Mouse (Mus musculus): ENCODE results near the gene Cadm4.
A peak's percentile ranks its signal among the peaks of the same experiment; 100 is the strongest.

Gene Cadm4

GRCm38 (mm10) chr7:24481474-24482207, at the start of gene Cadm4:
Gene Cadm4 (plus strand): TSS chr7:24482023.
- DNase-seq (ENCODE audit: low spot score in 2 of 2), result peak; percentile 85 to 89

- DNase-seq (ENCODE audit: low spot score in 2 of 2), result no peak
Observed at GRCm38 (mm10) chr7:24435305-24435704, 46.5 kb upstream of the Cadm4 start.

- peak; percentile 60 to 79 for DNase-seq (ENCODE audit: low spot score in 2 of 2)
Observed at GRCm38 (mm10) chr7:24437981-24438380, 43.8 kb upstream of the Cadm4 start.

GRCm38 (mm10) chr7:24439191-24439590, 42.6 kb upstream of the Cadm4 start:
- no peak for DNase-seq (ENCODE audit: low spot score in 2 of 2)

- no peak for DNase-seq (ENCODE audit: low spot score in 2 of 2)
Observed at GRCm38 (mm10) chr7:24439891-24440290, 41.9 kb upstream of the Cadm4 start.

- DNase-seq (ENCODE audit: low spot score in 2 of 2), result peak in 1 of 2 experiments; percentile 63
Observed at GRCm38 (mm10) chr7:24441785-24442184, 40.0 kb upstream of the Cadm4 start.

- no peak for DNase-seq (ENCODE audit: low spot score in 2 of 2)
Observed at GRCm38 (mm10) chr7:24442313-24442712, 39.5 kb upstream of the Cadm4 start.

GRCm38 (mm10) chr7:24445266-24445926, 36.4 kb upstream of the Cadm4 start:
- peak in 1 of 2 experiments; percentile 40 for DNase-seq (ENCODE audit: low spot score in 2 of 2)

- DNase-seq (ENCODE audit: low spot score in 2 of 2), result peak; percentile 44 to 73
Observed at GRCm38 (mm10) chr7:24446697-24447340, 35.0 kb upstream of the Cadm4 start.

GRCm38 (mm10) chr7:24448782-24449517, 32.9 kb upstream of the Cadm4 start:
- DNase-seq (ENCODE audit: low spot score in 2 of 2), result peak; percentile 26 to 63

GRCm38 (mm10) chr7:24450585-24451017, 31.2 kb upstream of the Cadm4 start:
- no peak for DNase-seq (ENCODE audit: low spot score in 2 of 2)

- DNase-seq (ENCODE audit: low spot score in 2 of 2), result peak in 1 of 2 experiments; percentile 26
Observed at GRCm38 (mm10) chr7:24451855-24452311, 29.9 kb upstream of the Cadm4 start, which contains the start of gene Irgc1. Gene Irgc1 (minus strand): TSS chr7:24452297.

- DNase-seq (ENCODE audit: low spot score in 2 of 2), result no peak
Observed at GRCm38 (mm10) chr7:24454199-24454598, 27.6 kb upstream of the Cadm4 start.

GRCm38 (mm10) chr7:24455726-24456125, 26.1 kb upstream of the Cadm4 start:
- no peak for DNase-seq (ENCODE audit: low spot score in 2 of 2)

GRCm38 (mm10) chr7:24457726-24458370, 24.0 kb upstream of the Cadm4 start:
- no peak for DNase-seq (ENCODE audit: low spot score in 2 of 2)

- DNase-seq (ENCODE audit: low spot score in 2 of 2), result no peak
Observed at GRCm38 (mm10) chr7:24459440-24459839, 22.4 kb upstream of the Cadm4 start.

- DNase-seq (ENCODE audit: low spot score in 2 of 2), result no peak
Observed at GRCm38 (mm10) chr7:24459843-24460242, 22.0 kb upstream of the Cadm4 start.

- no peak for DNase-seq (ENCODE audit: low spot score in 2 of 2)
Observed at GRCm38 (mm10) chr7:24461376-24462051, 20.3 kb upstream of the Cadm4 start.

GRCm38 (mm10) chr7:24462388-24463319, 19.2 kb upstream of the Cadm4 start, which contains the start of gene Plaur:
Gene Plaur (plus strand): TSS chr7:24462484.
- no peak for DNase-seq (ENCODE audit: low spot score in 2 of 2)
